Mouse (Mus musculus) c-Kit-negative CD71-positive TER-119-positive erythroid progenitor cells, embryonic 14.5 days (primary cell): ENCODE data around the gene BC048679.

Experiments
- DNase-seq: peaks from one replicate; pipeline ENCODE4 v3.0.0-alpha.2; 2013; ENCODE audit warnings: low read depth, low spot score

The BC048679 gene

GRCm38 (mm10) chr7:81476833-81477232 is 21.2 kb downstream of the BC048679 start:
- DNase-seq = no peak

GRCm38 (mm10) chr7:81475221-81475620 is 22.9 kb downstream of the BC048679 start:
- no peak for DNase-seq

GRCm38 (mm10) chr7:81464906-81465450 is 33.1 kb downstream of the BC048679 start:
- DNase-seq = no peak

GRCm38 (mm10) chr7:81464116-81464515 is 34.0 kb downstream of the BC048679 start:
- no peak for DNase-seq

- DNase-seq = no peak
These were observed 35.3 kb downstream of the BC048679 start for GRCm38 (mm10) chr7:81462815-81463214.

- DNase-seq = no peak
These were observed 42.9 kb downstream of the BC048679 start, which contains the start of gene Cpeb1 for GRCm38 (mm10) chr7:81455155-81455651. Cpeb1 (minus strand) TSS chr7:81455465.

GRCm38 (mm10) chr7:81454331-81455039 is 43.6 kb downstream of the BC048679 start:
- DNase-seq = no peak

- no peak for DNase-seq
These were observed 44.4 kb downstream of the BC048679 start for GRCm38 (mm10) chr7:81453443-81454274.

- DNase-seq = no peak
These were observed 45.1 kb downstream of the BC048679 start for GRCm38 (mm10) chr7:81452971-81453441.
